Mouse (Mus musculus) intestine, embryonic 15.5 days (tissue): ENCODE data around the gene Apcs. TPM values are rescaled to one million over a fixed set of nuclear protein-coding genes. Genes with fewer than 3 reads are reported as not detected.

Experiments used
- ATAC-seq: fragments of 200-750 bp; cut with Nextera tagmentation; 2 replicates; pipeline ENCODE4 v1.8.0; 2017; ENCODE audit warnings: moderate TSS enrichment, moderate library complexity
- H3K27ac ChIP-seq: fragments of 300-500 bp; sonication (generic); 2 replicates; pipeline ENCODE4 v1.5.1; 2015; ENCODE audit warnings: mild to moderate bottlenecking, inconsistent platforms
- H3K27me3 ChIP-seq: fragments of 300-500 bp; sonication (generic); replicated peaks from 2 replicates; pipeline ENCODE4 v1.6.1; 2015; ENCODE audit warnings: inconsistent platforms
- H3K36me3 ChIP-seq: fragments of 300-500 bp; sonication (generic); 2 replicates; pipeline ENCODE4 v1.6.1; 2015; ENCODE audit warnings: inconsistent platforms
- H3K4me1 ChIP-seq: fragments of 300-500 bp; sonication (generic); replicated peaks from 2 replicates; pipeline ENCODE4 v1.6.1; 2015; ENCODE audit warnings: inconsistent platforms
- H3K4me2 ChIP-seq: fragments of 300-500 bp; sonication (generic); replicated peaks from 2 replicates; pipeline ENCODE4 v1.6.1; 2015; ENCODE audit warnings: mild to moderate bottlenecking, inconsistent platforms
- H3K4me3 ChIP-seq: fragments of 300-500 bp; sonication (generic); replicated peaks from 2 replicates; pipeline ENCODE4 v1.5.1; 2015; ENCODE audit warnings: inconsistent platforms
- H3K9ac ChIP-seq: fragments of 300-500 bp; sonication (generic); 2 replicates; pipeline ENCODE4 v1.6.1; 2015; ENCODE audit warnings: inconsistent platforms
- H3K9me3 ChIP-seq: fragments of 300-500 bp; sonication (generic); 2 replicates; pipeline ENCODE4 v1.6.1; 2016; ENCODE audit warnings: inconsistent platforms
- whole genome bisulfite sequencing: fragments of 180-500 bp; shearing (Covaris S2); methylation state at CpG from one replicate; pipeline ENCODE4 v1.1.7; 2015; 5-methylcytosine and 5-hydroxymethylcytosine counted together
- polyA plus RNA-seq: library from polyadenylated mRNA; unstranded; fragments of >200 nt; fragmentation: Nextera tagmentation; extraction: Ambion mirVana; gene quantifications from 2 replicates; pipeline ENCODE4 v1.2.1, GENCODE M21; 2015

The Apcs gene
- 3.6 and 4.9 TPM in 2 replicates for polyA plus RNA-seq

DNA sequence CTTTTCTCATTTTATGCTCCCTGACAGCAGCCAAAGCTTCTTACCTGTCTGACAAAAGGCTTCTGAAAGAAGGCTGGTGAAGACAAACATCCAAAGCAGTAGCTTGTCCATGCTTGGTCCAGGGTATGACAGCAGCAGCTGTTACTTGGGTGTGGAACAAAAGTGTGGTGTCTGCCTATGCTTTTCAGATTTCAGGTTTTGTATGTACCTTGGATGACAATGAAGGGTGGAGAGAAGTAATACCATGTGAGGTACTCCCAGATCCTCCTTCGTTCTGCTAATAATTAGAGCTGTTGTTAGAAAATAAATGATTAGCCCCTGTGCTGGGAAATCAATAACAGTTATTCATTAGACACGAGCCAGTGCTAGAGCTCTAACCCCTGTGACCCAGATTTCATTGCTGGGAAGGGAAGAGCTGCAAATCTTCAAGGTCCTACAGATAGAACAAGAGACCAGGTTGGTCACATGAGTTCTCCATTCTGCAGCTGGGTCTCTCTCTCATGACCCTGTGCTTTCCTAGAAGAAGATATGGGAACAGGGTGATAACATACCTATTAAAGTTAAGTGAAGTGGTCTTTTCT lies at the start of gene Apcs:
Apcs (minus strand) TSS at position 265 of the 581 bp plus-strand sequence.
- H3K27me3 ChIP-seq, result no peaks in the 10 kb centered on the region
- H3K36me3 ChIP-seq, result no peaks in the 10 kb centered on the region
- H3K4me2 ChIP-seq, result no peak within 1 kb of the TSS
- ATAC-seq, result peak; percentile 86
- H3K27ac ChIP-seq, result no peak within 1 kb of the TSS
- 36% methylated on average over 2 of the region's 2 CpGs for WGBS
- no peak within 1 kb of the TSS for H3K9ac ChIP-seq
- no peak within 1 kb of the TSS for H3K4me3 ChIP-seq
- no peaks in the 10 kb centered on the region for H3K9me3 ChIP-seq
- no peaks in the 10 kb centered on the region for H3K4me1 ChIP-seq

DNA sequence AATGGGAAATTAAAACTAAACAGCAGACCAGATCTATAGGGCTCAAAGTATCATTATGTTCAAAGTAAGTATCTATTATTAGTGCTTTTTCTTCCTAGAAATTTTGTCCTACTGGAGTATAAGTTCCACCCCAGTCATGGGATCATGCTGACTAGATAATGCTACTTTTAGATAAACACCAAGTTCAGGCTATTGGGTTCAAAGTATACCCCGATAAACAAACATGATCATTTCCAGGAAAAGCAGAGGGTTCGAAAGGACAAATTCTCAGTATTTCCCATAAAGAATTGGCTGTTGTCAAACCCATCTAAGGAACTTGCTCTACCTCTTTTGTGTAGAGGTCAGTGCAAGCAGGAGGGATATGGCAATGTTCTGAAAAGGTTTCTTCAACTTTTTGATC lies 37.4 kb upstream of the Apcs start:
- Histone ChIP-seq H3K4me3 (no peak overlapping the region), H3K4me1 (no peaks in the 10 kb centered on the region), H3K27ac (no peak overlapping the region), H3K36me3 (no peaks in the 10 kb centered on the region), H3K4me2 (no peak overlapping the region), H3K27me3 (no peaks in the 10 kb centered on the region), H3K9me3 (no peaks in the 10 kb centered on the region), H3K9ac (no peak overlapping the region)
- no peak for ATAC-seq
- WGBS, result 84% methylated on average over 2 of the region's 2 CpGs

DNA sequence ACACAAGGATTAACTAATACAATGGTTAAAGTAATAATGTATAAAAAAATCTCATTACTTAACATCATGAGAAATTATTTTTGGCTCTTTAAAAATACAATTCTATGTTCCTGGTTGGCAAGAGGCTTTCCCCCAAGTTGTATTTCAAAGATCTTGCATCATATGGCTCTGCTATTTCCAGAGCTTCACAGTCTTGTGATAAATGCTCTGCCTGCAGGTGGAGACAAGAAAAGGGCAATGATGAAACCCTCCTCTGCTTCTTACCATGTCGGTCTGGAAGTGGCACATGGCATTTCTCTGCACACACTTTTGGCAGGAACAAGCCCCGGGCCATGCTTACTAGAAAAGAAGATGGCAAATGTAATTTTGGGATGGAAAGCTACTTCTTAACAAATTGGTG lies 23.6 kb upstream of the Apcs start:
- H3K27ac ChIP-seq, result no peak overlapping the region
- no peak for ATAC-seq
- no peaks in the 10 kb centered on the region for H3K9me3 ChIP-seq
- H3K4me3 ChIP-seq, result no peak overlapping the region
- H3K4me1 ChIP-seq, result no peaks in the 10 kb centered on the region
- H3K27me3 ChIP-seq, result no peaks in the 10 kb centered on the region
- 76% methylated on average over 2 of the region's 2 CpGs for WGBS
- H3K36me3 ChIP-seq, result no peaks in the 10 kb centered on the region
- no peak overlapping the region for H3K9ac ChIP-seq
- no peak overlapping the region for H3K4me2 ChIP-seq

DNA sequence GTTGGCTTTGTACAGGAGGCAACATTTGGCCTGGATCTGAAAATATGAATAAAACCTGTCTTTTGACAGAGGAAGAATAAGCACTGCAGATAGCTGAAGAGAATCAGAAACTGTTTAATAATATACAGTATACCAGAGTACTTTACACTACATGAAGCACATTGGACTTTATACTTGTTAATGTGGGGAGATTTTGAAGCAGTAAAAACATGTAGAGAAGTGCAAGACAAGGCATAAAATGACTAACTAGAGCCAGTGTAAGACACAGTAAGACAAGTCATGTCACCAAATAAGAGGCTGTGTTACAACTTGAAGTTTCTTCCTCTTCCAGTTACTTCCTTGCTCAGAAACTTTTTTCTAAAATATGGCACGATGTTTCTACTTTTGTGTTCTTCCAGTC lies 22.3 kb upstream of the Apcs start:
- no peak overlapping the region for H3K4me2 ChIP-seq
- WGBS, result 65% methylated on average over 1 of the region's 1 CpGs
- H3K9me3 ChIP-seq, result no peaks in the 10 kb centered on the region
- H3K9ac ChIP-seq, result no peak overlapping the region
- no peaks in the 10 kb centered on the region for H3K4me1 ChIP-seq
- no peak overlapping the region for H3K4me3 ChIP-seq
- no peaks in the 10 kb centered on the region for H3K27me3 ChIP-seq
- no peak for ATAC-seq
- no peak overlapping the region for H3K27ac ChIP-seq
- H3K36me3 ChIP-seq, result no peaks in the 10 kb centered on the region

DNA sequence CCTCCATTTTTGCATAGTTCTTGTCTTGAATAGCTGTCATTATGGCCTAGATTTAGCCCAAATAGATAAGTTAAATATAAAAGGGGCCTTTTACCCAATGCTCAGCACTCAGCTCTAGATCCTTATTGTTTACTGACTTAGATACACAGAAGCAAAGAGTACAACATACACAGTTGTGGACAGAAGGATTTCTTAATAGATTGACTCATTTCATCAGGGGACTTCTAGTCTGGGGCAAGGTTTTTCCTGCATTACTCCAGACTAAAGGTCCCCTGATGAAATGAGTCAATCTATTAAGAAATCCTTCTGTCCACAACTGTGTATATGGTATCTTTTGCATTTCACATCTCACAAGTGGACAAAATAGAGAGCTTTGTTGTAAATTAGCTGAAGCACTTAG lies 8.5 kb upstream of the Apcs start:
- H3K4me2 ChIP-seq, result no peak overlapping the region
- H3K27me3 ChIP-seq, result no peaks in the 10 kb centered on the region
- H3K9ac ChIP-seq, result no peak overlapping the region
- H3K27ac ChIP-seq, result no peak overlapping the region
- no peaks in the 10 kb centered on the region for H3K9me3 ChIP-seq
- no peaks in the 10 kb centered on the region for H3K4me1 ChIP-seq
- H3K4me3 ChIP-seq, result no peak overlapping the region
- no peak for ATAC-seq
- no peaks in the 10 kb centered on the region for H3K36me3 ChIP-seq

DNA sequence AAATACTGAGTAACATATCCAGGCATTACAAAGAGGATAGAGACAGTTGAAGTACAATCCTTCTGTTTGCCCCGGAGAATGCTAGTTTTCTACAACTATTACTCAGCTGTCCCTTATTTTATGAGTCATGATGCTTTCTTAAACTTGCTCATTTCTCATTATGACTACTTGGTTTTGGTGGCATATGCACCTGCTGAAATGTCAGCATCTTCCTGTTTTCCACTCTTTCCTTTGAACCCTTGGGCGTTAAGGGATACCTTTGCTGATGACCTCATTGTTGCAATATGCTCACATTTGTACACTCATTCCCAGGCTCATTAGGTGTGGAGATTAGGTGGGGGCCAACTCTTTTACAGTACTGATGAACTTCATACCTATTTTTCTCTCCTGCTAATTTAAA lies 594 bp upstream of the Apcs start:
- Histone ChIP-seq H3K36me3 (no peaks in the 10 kb centered on the region), H3K4me2 (no peak overlapping the region), H3K4me1 (no peaks in the 10 kb centered on the region), H3K27me3 (no peaks in the 10 kb centered on the region), H3K4me3 (no peak overlapping the region), H3K27ac (no peak overlapping the region), H3K9ac (no peak overlapping the region), H3K9me3 (no peaks in the 10 kb centered on the region)
- ATAC-seq, result 0 out of 2 replicates have a peak, but pooled peaks have one; percentile 49
- 86% methylated on average over 2 of the region's 2 CpGs for WGBS

DNA sequence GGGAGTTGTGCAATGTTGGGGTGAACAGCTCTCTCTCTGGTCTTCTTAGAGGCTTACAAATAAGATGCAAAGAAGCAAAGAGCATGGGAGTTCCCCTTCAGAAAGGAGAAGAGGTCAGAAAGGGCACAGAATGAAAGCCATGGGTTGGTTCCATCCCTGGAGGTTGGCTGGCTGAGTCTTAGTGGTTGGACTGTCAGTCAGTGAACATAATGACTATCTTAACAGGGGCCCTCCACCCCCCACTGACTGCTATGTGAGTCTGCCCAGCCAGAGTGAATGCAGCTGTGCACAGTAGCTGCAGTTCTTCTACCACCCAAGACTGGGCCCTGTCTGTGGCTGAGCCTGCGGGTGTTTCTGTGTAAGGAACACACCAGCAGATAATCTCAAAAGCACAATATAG lies 18.2 kb downstream of the Apcs start:
- no peak for ATAC-seq
- Histone ChIP-seq H3K9ac (no peak overlapping the region), H3K36me3 (no peaks in the 10 kb centered on the region), H3K27me3 (no peaks in the 10 kb centered on the region), H3K4me2 (no peak overlapping the region), H3K9me3 (no peaks in the 10 kb centered on the region), H3K27ac (no peak overlapping the region), H3K4me3 (no peak overlapping the region), H3K4me1 (no peaks in the 10 kb centered on the region)
- 78% methylated on average over 1 of the region's 1 CpGs for WGBS

DNA sequence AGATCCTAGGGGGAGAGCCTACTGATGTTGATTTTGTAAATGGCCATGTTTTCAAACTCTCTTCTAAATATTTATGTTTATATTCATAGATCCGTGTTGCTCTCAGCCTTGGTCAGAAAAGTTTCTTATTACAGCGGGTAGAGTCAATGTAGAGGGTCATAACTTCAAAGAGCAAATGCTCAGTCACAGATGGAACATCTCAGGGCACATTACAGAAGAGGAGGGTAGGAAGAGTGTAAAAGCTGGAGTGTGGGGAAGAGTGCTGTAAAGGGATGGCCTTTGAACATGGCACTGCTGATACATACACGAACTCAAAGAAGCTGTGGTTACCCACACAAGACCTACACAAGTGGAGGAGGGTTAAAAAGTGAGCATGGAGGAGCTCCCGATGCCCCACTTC lies 19.6 kb downstream of the Apcs start:
- Histone ChIP-seq H3K4me2 (no peak overlapping the region), H3K4me1 (no peaks in the 10 kb centered on the region), H3K4me3 (no peak overlapping the region), H3K27ac (no peak overlapping the region), H3K36me3 (no peaks in the 10 kb centered on the region), H3K9ac (no peak overlapping the region), H3K9me3 (no peaks in the 10 kb centered on the region), H3K27me3 (no peaks in the 10 kb centered on the region)
- no peak for ATAC-seq
- 69% methylated on average over 4 of the region's 4 CpGs for WGBS

DNA sequence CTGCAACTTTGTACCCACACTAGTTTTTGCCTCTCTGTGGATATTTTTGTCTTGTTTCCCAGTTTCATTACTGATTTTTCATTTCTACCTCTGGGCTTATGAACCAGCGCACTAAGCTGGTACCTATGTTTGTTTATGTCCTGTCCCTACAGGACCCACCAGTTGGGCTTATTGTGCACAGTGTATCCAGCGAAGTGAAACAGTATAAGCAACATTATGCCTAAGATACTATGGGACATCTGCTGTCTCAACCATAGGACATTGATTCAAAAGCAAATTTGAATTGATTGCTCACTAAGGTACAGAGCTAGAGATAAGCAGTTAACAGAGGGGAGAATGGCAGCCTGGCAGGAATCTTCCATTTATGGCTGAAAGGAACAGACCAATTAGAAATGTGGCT lies 46.7 kb downstream of the Apcs start:
- no peaks in the 10 kb centered on the region for H3K27me3 ChIP-seq
- H3K4me2 ChIP-seq, result no peak overlapping the region
- H3K4me3 ChIP-seq, result no peak overlapping the region
- no peaks in the 10 kb centered on the region for H3K9me3 ChIP-seq
- no peak overlapping the region for H3K9ac ChIP-seq
- H3K27ac ChIP-seq, result no peak overlapping the region
- H3K4me1 ChIP-seq, result no peaks in the 10 kb centered on the region
- H3K36me3 ChIP-seq, result no peaks in the 10 kb centered on the region
- no peak for ATAC-seq
- WGBS, result 89% methylated on average over 2 of the region's 2 CpGs

DNA sequence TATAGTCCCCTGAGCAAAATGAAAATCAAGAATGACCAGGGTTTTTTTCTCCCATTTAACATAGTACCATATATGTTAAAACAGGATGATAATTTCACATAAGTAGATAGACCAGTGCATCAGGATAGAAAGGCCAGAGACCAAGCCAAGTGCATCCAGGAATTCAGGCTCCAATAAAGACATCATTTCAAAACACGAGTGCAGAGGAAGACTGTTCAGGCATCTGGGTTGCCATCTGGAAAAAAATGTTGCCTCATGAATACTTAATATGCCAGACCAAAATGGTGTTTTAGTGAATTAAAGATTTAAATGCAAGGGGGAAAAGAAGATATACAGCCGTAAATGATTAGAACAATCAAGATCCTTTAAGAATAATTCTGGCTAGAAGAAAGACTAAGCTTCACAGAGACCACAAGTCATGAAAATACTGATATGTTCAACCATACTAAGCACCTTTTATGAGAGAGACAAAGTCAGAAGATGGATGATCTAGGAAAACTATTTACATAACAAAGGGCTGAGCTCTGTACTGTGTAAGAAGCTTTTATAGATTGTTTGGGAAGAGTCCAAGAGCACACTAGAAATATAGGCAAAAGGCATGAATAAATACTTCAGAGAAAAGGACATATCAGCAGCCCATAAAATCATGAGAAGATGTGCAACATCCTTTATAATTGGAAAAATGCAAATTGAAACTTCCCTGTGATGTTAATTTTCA lies 47.6 kb downstream of the Apcs start:
- H3K4me3 ChIP-seq, result no peak overlapping the region
- no peaks in the 10 kb centered on the region for H3K36me3 ChIP-seq
- no peaks in the 10 kb centered on the region for H3K27me3 ChIP-seq
- H3K9me3 ChIP-seq, result no peaks in the 10 kb centered on the region
- H3K4me2 ChIP-seq, result no peak overlapping the region
- no peaks in the 10 kb centered on the region for H3K4me1 ChIP-seq
- 81% methylated on average over 2 of the region's 2 CpGs for WGBS
- no peak overlapping the region for H3K9ac ChIP-seq
- ATAC-seq, result no peak
- H3K27ac ChIP-seq, result no peak overlapping the region

Other genes with a start within 250 kb of the Apcs start
- gene Crp, start 197.0 kb downstream of the Apcs start, polyA plus RNA-seq, result 1.5 and 1.6 TPM in 2 replicates
- gene Olfr16, start 55.4 kb upstream of the Apcs start, polyA plus RNA-seq, result not detected in 2 replicates
- gene Olfr1408, start 242.3 kb upstream of the Apcs start, polyA plus RNA-seq, result not detected in 2 replicates